Mouse (Mus musculus): Measurements from ENCODE around the gene Vtn.

DNA sequence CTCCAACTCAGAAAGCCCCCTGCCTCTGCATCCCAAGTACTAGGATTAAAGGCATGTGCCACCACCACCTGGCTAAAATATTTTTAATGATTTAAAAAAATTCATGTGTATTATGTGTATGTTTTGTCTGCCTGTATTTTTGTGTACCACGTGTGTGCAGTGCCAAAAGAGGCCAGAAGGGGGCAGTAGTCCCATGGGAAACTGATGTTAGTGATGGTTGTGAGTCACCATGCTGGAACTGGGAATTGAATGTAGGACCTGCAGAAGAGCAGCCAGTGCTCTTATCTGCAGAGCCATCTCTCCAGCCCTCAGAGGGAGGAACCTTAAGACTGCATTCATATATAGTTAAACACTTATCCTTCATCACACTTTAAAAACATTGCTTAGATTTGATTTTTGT, 37.0 kb upstream of the Vtn start:
- TF ChIP-seq POLR2A (IDR thresholded peaks at IDR 0.05; ENCODE audit: insufficient read depth, low read depth, low read length) (no peak), CTCF (IDR thresholded peaks at IDR 0.05) (peak; percentile 41)
